ENCODE assay signal across 8 mouse cellular contexts in genomic region chr1:89755358-89755757, GRCm38 (mm10).
"Had no signal": no experiment of that assay in that cellular context is flagged by ENCODE, and none has a peak within 500 bp of the region (broad histone marks: within the 10 kb centered on the region; RNA-seq: fewer than 3 reads in every experiment).

No protein-coding gene starts in this region.

- H3K9me3 ChIP-seq: limb, embryonic 13.5 days; midbrain, embryonic 13.5 days had no signal

- ATAC-seq: intestine, embryonic 16.5 days; midbrain, embryonic 13.5 days had no signal

- H3K9ac ChIP-seq: limb, embryonic 13.5 days; liver, embryonic 14.5 days; midbrain, embryonic 13.5 days had no signal

- DNase-seq: left cerebral cortex, postnatal 4 days; lung, adult 18-20 months; thymus, postnatal 4 days had no signal

- H3K4me3 ChIP-seq: limb, embryonic 13.5 days; midbrain, embryonic 13.5 days had no signal

- H3K36me3 ChIP-seq: limb, embryonic 13.5 days; midbrain, embryonic 13.5 days had no signal

- H3K4me2 ChIP-seq: limb, embryonic 13.5 days; midbrain, embryonic 13.5 days had no signal

- H3K27ac ChIP-seq: limb, embryonic 13.5 days; liver, embryonic 14.5 days; midbrain, embryonic 13.5 days; stomach, postnatal 0 days had no signal
